Mouse (Mus musculus) gonadal fat pad, adult 2 months (tissue): ENCODE results near the gene Bloc1s2. TPM values are rescaled to one million over a fixed set of nuclear protein-coding genes. Genes with fewer than 3 reads are reported as not detected.
A peak's percentile ranks its signal among the peaks of the same experiment; 100 is the strongest.
"Not testable (repeated sequence)": the region's sequence is repeated elsewhere in the genome, so short reads cannot be mapped to it uniquely, and the experiment has no call there.

Experiments used
- DNase-seq: peaks from one replicate; pipeline ENCODE4 v3.0.0-alpha.2; 2012; ENCODE audit warnings: low read depth
- polyA plus RNA-seq: library from polyadenylated mRNA; depleted of rRNA; stranded (reverse); fragments of >200 nt; gene quantifications from 2 replicates; pipeline ENCODE4 v1.2.3, GENCODE M21; 2012; rRNA removed

The Bloc1s2 gene
- polyA plus RNA-seq, 1 experiment: 22.1 TPM

DNA sequence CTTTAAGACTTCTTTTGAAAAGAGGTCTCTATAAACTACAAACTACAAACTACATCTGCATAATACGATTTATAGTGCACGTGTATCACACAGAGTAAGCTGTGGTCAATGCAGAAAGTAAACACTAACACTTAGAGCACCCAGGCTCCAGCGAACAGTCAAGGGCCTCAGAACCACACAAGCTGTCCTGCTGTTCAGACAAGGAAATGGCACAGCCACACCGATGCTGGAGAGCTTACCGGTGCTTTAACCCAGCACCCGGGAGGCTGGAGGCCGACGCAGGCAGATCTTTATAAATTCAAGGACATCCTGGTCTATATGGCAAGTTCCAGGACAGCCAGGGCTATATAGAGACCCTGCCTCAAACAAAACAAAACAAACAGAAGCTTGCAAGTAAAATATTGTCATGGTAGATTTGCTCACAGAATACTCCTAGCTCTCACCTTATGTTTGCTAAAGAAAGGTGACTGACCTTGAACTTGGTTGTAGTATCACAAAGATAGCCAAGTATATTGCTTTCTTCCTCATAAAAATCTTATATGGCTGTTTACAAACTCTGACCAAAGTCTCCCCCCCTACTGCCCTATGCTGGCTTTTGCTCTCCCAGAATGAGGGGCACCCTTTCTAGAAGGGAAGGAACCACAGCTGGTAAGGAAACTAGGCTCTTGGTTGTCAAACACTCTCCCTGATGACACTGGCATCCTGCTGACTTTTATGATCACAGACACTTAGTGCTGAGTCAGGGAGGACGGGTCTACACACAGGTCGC lies 18.3 kb downstream of the Bloc1s2 start:
- DNase-seq: no peak

DNA sequence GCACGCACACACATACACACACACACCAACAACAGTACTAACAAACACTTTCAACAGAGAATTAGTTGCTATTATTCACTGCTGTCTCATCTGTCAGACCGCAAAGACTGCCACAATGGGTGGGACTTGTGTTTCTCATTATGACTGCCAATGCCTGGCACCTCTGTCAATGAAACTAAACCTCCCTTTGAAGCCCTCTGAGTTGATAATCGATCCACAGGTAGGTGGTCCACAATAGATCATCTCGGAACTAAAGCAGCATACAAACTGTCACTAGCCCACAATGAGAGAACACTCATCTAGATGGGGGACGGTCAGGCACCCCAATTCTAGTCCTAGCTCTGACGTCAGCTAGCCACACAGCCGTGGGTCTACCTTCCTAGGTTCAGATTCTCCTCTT lies 25.1 kb downstream of the Bloc1s2 start:
- no peak for DNase-seq

DNA sequence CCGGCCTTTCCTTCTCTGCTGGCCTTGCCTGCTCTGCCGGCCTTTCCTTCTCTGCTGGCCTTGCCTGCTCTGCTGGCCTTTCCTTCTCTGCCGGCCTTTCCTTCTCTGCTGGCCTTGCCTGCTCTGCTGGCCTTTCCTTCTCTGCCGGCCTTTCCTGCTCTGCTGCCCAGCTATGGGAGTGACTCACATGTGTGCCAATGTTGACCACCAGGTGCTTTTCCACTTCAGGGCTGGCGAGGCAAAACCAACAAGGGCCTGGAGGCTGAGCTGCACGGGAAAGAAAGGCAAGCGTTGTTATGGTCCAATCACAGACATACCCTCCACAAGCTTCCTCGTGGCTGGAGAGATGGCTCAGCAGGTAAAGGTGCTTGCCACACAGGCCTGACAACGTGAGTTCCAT lies 25.6 kb downstream of the Bloc1s2 start:
- not testable (repeated sequence) for DNase-seq

DNA sequence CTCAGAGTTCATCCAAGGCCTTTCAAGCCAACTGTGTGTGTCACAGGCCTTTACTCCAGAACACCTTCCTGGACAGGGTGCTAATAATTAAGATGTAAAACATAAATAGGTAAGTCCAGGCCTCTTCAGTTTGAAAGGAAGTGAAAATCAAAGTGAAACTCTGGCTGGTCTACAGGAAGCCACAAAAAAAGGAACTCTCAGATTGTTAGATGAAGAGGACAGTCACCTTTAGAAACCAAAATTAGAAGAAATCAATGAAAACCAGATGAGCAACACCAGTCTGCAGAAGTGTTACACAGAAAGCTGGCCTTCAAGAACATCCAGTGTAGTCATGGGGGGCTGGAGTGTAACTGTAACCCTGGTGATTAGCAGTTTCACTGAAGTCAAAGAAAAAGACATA lies 28.5 kb downstream of the Bloc1s2 start:
- no peak for DNase-seq

DNA sequence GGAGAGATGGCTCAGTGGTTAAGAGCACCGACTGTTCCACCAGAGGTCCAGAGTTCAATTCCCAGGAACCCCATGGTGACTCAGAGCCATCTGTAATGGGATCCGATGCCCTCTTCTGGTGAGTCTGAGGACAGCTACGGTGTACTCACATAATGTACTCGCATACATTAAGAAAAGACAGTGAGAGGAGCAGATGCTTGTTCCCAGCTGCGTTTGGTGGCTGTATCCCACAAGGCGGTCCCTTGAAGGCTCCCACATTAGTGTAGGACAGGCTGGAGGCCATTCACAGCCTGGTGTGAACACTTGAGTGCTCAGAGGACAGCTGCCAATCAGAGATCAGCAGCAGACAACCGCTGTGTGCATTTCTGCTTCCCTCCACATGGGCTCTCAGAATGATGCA lies 34.5 kb downstream of the Bloc1s2 start:
- no peak for DNase-seq

DNA sequence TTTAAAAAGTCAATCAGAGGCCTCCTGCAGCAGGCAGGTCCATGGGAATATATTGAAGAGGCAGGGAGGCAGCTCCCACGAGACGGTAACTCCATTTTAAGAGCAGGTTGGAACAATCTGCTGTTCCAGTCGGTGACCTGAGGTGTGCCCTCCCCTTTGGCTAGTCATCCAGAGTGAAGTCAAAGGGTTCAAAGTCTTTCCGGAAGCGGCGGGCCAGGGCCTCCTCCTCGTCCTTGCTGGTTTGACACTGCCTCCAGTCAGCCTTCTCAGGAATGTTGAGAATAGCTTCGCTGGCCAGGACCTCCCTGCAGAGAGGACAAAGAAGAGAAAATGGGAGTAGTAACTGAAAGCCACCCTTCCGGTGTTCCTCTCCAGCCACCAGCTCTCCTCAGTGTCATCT lies 35.9 kb downstream of the Bloc1s2 start:
- no peak for DNase-seq

DNA sequence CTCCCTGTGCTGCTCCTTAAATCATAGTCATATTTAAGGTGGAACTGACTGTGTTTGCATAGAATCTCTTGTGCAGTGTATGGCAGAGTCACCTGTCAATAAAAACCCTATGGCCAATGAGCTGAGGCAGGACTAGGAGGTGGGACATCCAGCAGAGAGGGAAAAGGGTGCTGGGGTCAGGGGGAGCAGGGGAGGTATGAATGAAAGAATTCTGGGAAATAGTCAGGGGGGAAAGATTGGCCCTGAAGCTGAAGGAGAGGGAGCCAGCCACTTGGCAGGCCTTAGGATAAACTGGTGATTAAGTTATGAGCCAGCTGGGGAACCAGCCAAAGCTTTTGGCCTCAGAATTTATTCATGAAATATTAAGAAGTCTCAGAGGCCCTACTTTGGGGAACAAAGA lies 37.2 kb downstream of the Bloc1s2 start:
- DNase-seq: no peak

DNA sequence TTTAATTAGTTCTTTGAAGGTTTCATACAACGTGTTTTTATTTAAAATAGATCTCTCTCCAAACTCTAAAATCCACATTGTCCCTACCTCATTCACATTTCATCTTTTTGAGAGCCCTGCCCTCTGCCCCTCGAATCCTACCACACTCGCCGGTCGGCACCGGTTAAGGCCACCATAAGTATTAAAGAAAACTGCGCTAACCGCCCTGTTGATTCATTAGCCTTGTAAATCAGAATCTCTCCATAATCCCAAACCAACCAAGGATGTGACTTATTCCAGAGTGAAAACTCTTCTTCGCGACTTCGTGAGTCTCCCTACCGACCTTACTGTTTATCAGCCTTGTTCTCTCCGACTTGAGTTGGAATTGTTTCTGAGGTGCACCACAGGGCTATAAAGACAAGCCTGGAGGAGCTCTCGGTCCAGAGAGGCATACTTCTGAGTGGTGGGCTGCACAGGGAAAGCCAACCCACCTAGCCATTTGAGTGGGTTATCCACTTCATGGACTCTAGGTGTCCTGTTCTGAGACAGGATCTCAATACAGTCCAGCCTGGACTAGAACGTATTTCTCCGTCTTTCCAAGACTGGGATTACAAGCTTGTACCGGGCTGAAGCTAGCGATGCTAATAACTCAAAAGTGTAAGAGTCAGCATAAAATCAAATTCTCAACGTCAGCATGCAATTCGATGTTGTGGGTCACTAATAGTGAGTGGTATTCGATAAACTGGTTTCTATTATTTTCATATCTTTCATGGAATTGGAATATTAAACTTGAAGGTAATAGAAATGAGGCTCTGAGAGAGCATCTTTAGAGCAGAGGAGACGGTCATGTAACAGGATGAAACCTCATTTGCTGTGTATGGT lies 38.4 kb downstream of the Bloc1s2 start:
- no peak for DNase-seq

DNA sequence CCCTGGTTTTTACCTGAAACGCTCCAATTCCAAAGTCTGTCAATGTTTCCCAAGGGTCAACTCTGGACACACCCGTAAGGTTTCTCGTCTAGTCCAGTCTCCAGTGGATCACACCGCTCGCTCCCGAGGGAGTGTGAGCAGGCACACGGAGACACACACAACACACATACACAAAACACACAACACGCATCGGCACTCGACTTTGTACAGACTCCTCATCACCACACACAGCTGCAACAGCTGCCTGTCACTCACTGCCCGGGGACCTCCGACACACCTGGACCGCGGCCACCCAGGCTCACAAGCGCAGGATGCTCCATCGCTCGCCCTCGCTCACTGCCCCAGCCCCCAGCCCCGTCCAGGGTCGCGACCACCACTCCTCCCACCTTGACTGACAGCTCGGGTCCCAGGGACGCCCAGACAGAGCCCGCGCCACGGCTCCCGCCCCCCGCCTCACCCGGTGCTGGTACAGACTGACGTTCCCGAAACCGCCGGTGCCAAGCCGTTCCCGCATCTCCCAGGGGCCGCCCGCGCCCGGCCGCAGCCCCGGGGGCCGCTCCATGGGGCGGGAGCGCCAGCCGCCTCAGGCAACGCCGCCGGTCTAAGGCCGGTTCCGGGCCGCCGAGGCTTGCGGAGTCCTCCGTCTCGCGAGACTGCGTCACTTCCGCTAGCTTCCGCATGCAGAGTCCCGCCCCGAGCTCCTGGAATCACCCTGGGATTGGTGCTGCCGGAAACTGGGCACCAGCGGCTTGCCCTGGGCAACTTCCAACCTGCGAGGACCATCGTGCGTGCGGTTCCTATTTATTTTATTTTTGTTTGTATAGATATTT lies 39.2 kb downstream of the Bloc1s2 start, which contains the start of gene Chuk:
Gene Chuk (minus strand): TSS at position 650 of the 830 bp plus-strand sequence.
- peak; percentile 30 for DNase-seq

DNA sequence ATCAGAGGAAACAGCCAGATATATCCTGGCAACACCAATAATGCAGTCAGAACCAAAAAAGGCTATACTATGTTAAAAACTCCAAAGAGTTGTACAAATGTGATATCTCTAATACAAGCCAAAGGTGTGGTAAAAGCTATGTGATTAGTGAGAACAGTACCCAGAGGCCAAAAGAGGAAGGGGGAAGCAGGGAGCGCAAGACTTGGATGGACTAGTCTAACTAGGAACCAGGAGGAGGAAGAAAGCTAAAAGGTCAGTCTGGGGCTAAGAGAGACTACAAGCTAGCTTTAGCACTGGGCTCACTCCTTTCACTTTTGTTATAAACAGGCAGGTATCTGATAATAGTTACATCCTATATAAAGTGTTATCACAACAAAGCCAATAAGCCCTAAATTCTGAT lies 41.9 kb downstream of the Bloc1s2 start:
- DNase-seq: no peak

DNA sequence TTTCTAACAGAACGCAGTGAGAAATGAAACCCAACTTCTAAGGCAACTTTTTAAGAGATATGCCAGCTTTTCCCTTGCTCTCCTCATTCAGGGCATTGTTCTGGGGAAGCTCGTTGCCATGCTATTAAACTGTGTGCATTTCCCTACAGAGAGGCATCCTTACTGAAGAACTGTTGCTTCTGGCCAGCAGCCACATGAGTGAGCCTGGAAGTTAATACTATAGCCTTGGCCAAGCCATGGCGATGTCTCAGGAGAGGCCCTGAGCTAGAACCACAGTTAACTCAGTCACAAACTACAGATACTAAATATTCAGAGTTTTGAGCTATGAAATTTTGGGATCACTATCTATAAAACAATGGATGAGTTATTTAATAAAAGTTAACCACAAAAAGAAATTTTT lies 43.2 kb downstream of the Bloc1s2 start:
- DNase-seq: no peak

DNA sequence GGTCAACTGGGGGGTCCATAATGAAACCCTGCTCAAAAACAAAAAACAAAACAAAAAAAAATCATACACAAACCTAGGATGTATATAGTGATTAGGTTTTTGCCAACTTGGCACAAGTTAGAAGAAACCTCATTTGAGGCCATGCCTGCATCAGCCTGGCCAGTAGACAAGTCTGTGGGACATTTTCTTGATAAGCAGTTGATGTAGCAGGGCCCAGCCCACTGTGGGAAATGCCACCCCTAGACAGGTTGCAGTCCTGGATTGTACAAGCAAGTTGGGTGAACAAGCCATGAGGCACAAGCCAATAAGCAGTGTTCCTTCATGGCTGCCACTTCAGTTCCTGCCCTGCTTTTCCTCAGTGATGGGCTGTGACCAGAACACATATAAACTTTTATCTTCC lies 45.4 kb downstream of the Bloc1s2 start:
- no peak for DNase-seq

Other genes with a start within 250 kb of the Bloc1s2 start
- gene Dnmbp, start 206.3 kb downstream of the Bloc1s2 start, polyA plus RNA-seq: 31.1 and 31.6 TPM in 2 replicates
- 18.6 and 29.0 TPM in 2 replicates for gene Cpn1, start 159.9 kb downstream of the Bloc1s2 start, polyA plus RNA-seq
- 0.25 and 0.31 TPM in 2 replicates for gene Cyp2c23, start 117.2 kb downstream of the Bloc1s2 start, polyA plus RNA-seq
- 9.5 and 9.9 TPM in 2 replicates for gene Erlin1, start 76.7 kb downstream of the Bloc1s2 start, polyA plus RNA-seq
- 19.4 and 20.0 TPM in 2 replicates for gene Chuk, start 39.0 kb downstream of the Bloc1s2 start, polyA plus RNA-seq
- gene Cwf19l1, start 10.6 kb downstream of the Bloc1s2 start, polyA plus RNA-seq: 8.0 and 8.5 TPM in 2 replicates
- gene Pkd2l1, start 46.0 kb upstream of the Bloc1s2 start, polyA plus RNA-seq: 0.84 and 1.1 TPM in 2 replicates
- gene Scd3, start 56.8 kb upstream of the Bloc1s2 start, polyA plus RNA-seq: 6.0 and 11.4 TPM in 2 replicates
- 426 and 494 TPM in 2 replicates for gene Scd2, start 147.2 kb upstream of the Bloc1s2 start, polyA plus RNA-seq
- 0.52 and 0.73 TPM in 2 replicates for gene Scd4, start 186.6 kb upstream of the Bloc1s2 start, polyA plus RNA-seq